22 mouse cellular contexts compared by ENCODE assay signal in genomic region chr6:92627711-92628110, GRCm38 (mm10).
DNase-seq lines count a peak whose midpoint lies in the region; ATAC-seq and TF ChIP-seq lines count a peak whose summit lies in the region.
"Had no signal": no experiment of that assay in that cellular context is flagged by ENCODE, and none has a peak within 500 bp of the region (broad histone marks: within the 10 kb centered on the region; RNA-seq: fewer than 3 reads in every experiment).

No protein-coding gene starts in this region.

- H3K9me3 ChIP-seq in hindbrain, embryonic 16.5 days (ENCODE audit: control insufficient read depth, low read length) = no peaks in the 10 kb centered on the region
- no peaks in the 10 kb centered on the region for H3K9me3 ChIP-seq in hindbrain, embryonic 11.5 days (ENCODE audit: control insufficient read depth, low read length)
- H3K9me3 ChIP-seq in neural tube, embryonic 13.5 days = no peaks in the 10 kb centered on the region
- H3K9me3 ChIP-seq: embryonic facial prominence, embryonic 13.5 days; embryonic facial prominence, embryonic 15.5 days; forebrain, embryonic 10.5 days; forebrain, embryonic 12.5 days had no signal

- intact Hi-C loops in left cerebral cortex, postnatal 4 days (cut with DNase I) = no loop called here

- H3K4me2 ChIP-seq in hindbrain, embryonic 16.5 days (ENCODE audit: low read length) = no peak overlapping the region
- H3K4me2 ChIP-seq in hindbrain, embryonic 11.5 days (replicated peaks; ENCODE audit: low read depth, low read length) = no peak overlapping the region
- H3K4me2 ChIP-seq in neural tube, embryonic 13.5 days = no peak overlapping the region
- H3K4me2 ChIP-seq: embryonic facial prominence, embryonic 13.5 days; embryonic facial prominence, embryonic 15.5 days; forebrain, embryonic 12.5 days had no signal

- TF ChIP-seq POLR2A in cerebellum, adult 2 months (IDR thresholded peaks at IDR 0.05; ENCODE audit: borderline replicate concordance, insufficient read depth, low read length) = no peak

- DNase-seq in cerebellum, postnatal 14 days = peak; percentile 17 to 35
- DNase-seq in cerebellum, adult 2 months = no peak
- DNase-seq in hindbrain, embryonic 11.5 days (ENCODE audit: low spot score) = no peak
- DNase-seq in left cerebral cortex, postnatal 4 days = peak; percentile 39
- DNase-seq in left cerebral cortex, adult 11 months (ENCODE audit: low spot score) = no peak
- DNase-seq in neural tube, embryonic 10.5 days (ENCODE audit: extremely low spot score, low spot score) = no peak
- DNase-seq: adrenal gland, adult 2 months; adrenal gland, postnatal 10 days; adrenal gland, postnatal 25 days; cerebellum, adult 11 months; cerebellum, adult 18-20 months; cerebellum, adult 9-10 months; embryo, embryonic 11 days had no signal

- TF ChIP-seq CTCF in cerebellum, adult 2 months (IDR thresholded peaks at IDR 0.05; ENCODE audit: borderline replicate concordance, insufficient read depth, low read depth, low read length) = no peak

- no peak overlapping the region for H3K4me3 ChIP-seq in cerebellum, adult 2 months (replicated peaks; ENCODE audit: insufficient read depth, low read depth, low read length)
- H3K4me3 ChIP-seq in hindbrain, embryonic 16.5 days (ENCODE audit: low read length) = no peak overlapping the region
- no peak overlapping the region for H3K4me3 ChIP-seq in hindbrain, embryonic 11.5 days (ENCODE audit: low read depth, low read length)
- no peak overlapping the region for H3K4me3 ChIP-seq in neural tube, embryonic 13.5 days
- H3K4me3 ChIP-seq: embryonic facial prominence, embryonic 13.5 days; embryonic facial prominence, embryonic 15.5 days; erythroblast, embryonic 14.5 days; forebrain, embryonic 10.5 days; forebrain, embryonic 12.5 days had no signal

- ATAC-seq in hindbrain, embryonic 16.5 days = no peak
- ATAC-seq in hindbrain, embryonic 11.5 days (ENCODE audit: low FRiP score) = no peak
- no peak for ATAC-seq in neural tube, embryonic 13.5 days (ENCODE audit: low read depth)
- ATAC-seq: forebrain, embryonic 14.5 days; forebrain, embryonic 16.5 days had no signal

- no peaks in the 10 kb centered on the region; the same call in 1 of the 2 replicates for H3K27me3 ChIP-seq in cerebellum, adult 2 months (ENCODE audit: control insufficient read depth, insufficient read depth, low read length)
- no peaks in the 10 kb centered on the region for H3K27me3 ChIP-seq in hindbrain, embryonic 16.5 days (replicated peaks; ENCODE audit: control insufficient read depth, insufficient read depth, low read length)
- no peaks in the 10 kb centered on the region for H3K27me3 ChIP-seq in hindbrain, embryonic 11.5 days (ENCODE audit: control insufficient read depth, insufficient read depth, low read length)
- H3K27me3 ChIP-seq in neural tube, embryonic 13.5 days = no peaks in the 10 kb centered on the region
- H3K27me3 ChIP-seq: embryonic facial prominence, embryonic 13.5 days; embryonic facial prominence, embryonic 15.5 days; forebrain, embryonic 12.5 days had no signal

- H3K4me1 ChIP-seq in cerebellum, adult 2 months (ENCODE audit: control insufficient read depth, insufficient read depth, low read length) = 0 out of 2 replicates have a peak, but pooled peaks cover 2% of the 10 kb centered on the region
- H3K4me1 ChIP-seq in hindbrain, embryonic 16.5 days (ENCODE audit: control insufficient read depth, insufficient read depth, low read depth, low read length) = peaks cover 6% of the 10 kb centered on the region; the same call in 1 of the 2 replicates
- no peaks in the 10 kb centered on the region for H3K4me1 ChIP-seq in hindbrain, embryonic 11.5 days (replicated peaks; ENCODE audit: control insufficient read depth, insufficient read depth, low read length)
- H3K4me1 ChIP-seq in neural tube, embryonic 13.5 days (replicated peaks) = peaks cover 22% of the 10 kb centered on the region
- H3K4me1 ChIP-seq: embryonic facial prominence, embryonic 15.5 days; forebrain, embryonic 10.5 days; forebrain, embryonic 12.5 days had no signal

- no peaks in the 10 kb centered on the region for H3K36me3 ChIP-seq in hindbrain, embryonic 16.5 days (ENCODE audit: control insufficient read depth, insufficient read depth, low read length)
- no peaks in the 10 kb centered on the region for H3K36me3 ChIP-seq in hindbrain, embryonic 11.5 days (ENCODE audit: control insufficient read depth, insufficient read depth, low read length)
- no peaks in the 10 kb centered on the region for H3K36me3 ChIP-seq in neural tube, embryonic 13.5 days
- H3K36me3 ChIP-seq: embryonic facial prominence, embryonic 13.5 days; embryonic facial prominence, embryonic 15.5 days; forebrain, embryonic 10.5 days; forebrain, embryonic 12.5 days had no signal

- 72% methylated on average over 3 of the region's 3 CpGs for WGBS in cerebellum, adult 2 months
- 85% methylated on average over 3 of the region's 3 CpGs for WGBS in hindbrain, embryonic 16.5 days
- WGBS in hindbrain, embryonic 11.5 days = 89% methylated on average over 3 of the region's 3 CpGs
- 90% methylated on average over 3 of the region's 3 CpGs for WGBS in neural tube, embryonic 13.5 days

- H3K27ac ChIP-seq in cerebellum, adult 2 months (ENCODE audit: insufficient read depth, low read length) = no peak overlapping the region
- H3K27ac ChIP-seq in hindbrain, embryonic 16.5 days (ENCODE audit: low read depth, low read length) = peak overlapping the region; percentile 51; the same call in 1 of the 2 replicates
- H3K27ac ChIP-seq in hindbrain, embryonic 11.5 days (ENCODE audit: low read depth, low read length) = no peak overlapping the region
- H3K27ac ChIP-seq in neural tube, embryonic 13.5 days (replicated peaks) = 0 out of 2 replicates have a peak overlapping the region, but pooled peaks have one; percentile 4
- H3K27ac ChIP-seq: embryonic facial prominence, embryonic 13.5 days; embryonic facial prominence, embryonic 15.5 days; forebrain, embryonic 10.5 days; forebrain, embryonic 12.5 days had no signal

- no peak overlapping the region for H3K9ac ChIP-seq in hindbrain, embryonic 16.5 days (ENCODE audit: low read depth, low read length)
- H3K9ac ChIP-seq in hindbrain, embryonic 11.5 days (ENCODE audit: low read depth, low read length) = no peak overlapping the region
- no peak overlapping the region for H3K9ac ChIP-seq in neural tube, embryonic 13.5 days
- H3K9ac ChIP-seq: embryonic facial prominence, embryonic 13.5 days; embryonic facial prominence, embryonic 15.5 days; forebrain, embryonic 12.5 days had no signal

Comparison
In these comparisons a context has a peak if more than half of its experiments do, and no peak if none do; other contexts are left out.
1. DNase-seq: peak in cerebellum, postnatal 14 days (2 of 2) and left cerebral cortex, postnatal 4 days (single experiment); none in cerebellum, adult 2 months (0 of 2), hindbrain, embryonic 11.5 days (single experiment), left cerebral cortex, adult 11 months (single experiment) and neural tube, embryonic 10.5 days (single experiment).
2. H3K27ac ChIP-seq: peak in hindbrain, embryonic 16.5 days (single experiment) and neural tube, embryonic 13.5 days (single experiment); none in cerebellum, adult 2 months (single experiment) and hindbrain, embryonic 11.5 days (single experiment).